Mouse (Mus musculus): ENCODE data around the gene Lmntd1.

GRCm38 (mm10) chr6:145326141-145326806 lies 287.8 kb downstream of the Lmntd1 start:
- TF ChIP-seq POLR2A (IDR thresholded peaks at IDR 0.05; ENCODE audit: insufficient read length, low read depth) (no peak), MYOG (IDR thresholded peaks at IDR 0.05; ENCODE audit: control insufficient read depth in 1 of 3, insufficient read depth in 1 of 3, insufficient read length in 2 of 3, low read depth in 2 of 3) (no peak), CEBPB (IDR thresholded peaks at IDR 0.05; ENCODE audit: insufficient read depth, poor library complexity, severe bottlenecking) (no peak), MAX (IDR thresholded peaks at IDR 0.05; ENCODE audit: low read depth) (no peak), MYOD1 (IDR thresholded peaks at IDR 0.05; ENCODE audit: control insufficient read depth in 1 of 3, insufficient read length in 2 of 3, low read depth in 2 of 3) (no peak), E2F4 (IDR thresholded peaks at IDR 0.05; ENCODE audit: insufficient read depth) (no peak), USF1 (IDR thresholded peaks at IDR 0.05; ENCODE audit: low read depth) (no peak), TCF12 (IDR thresholded peaks at IDR 0.05; ENCODE audit: insufficient read depth, poor library complexity, severe bottlenecking) (no peak)
